Mouse (Mus musculus): ENCODE measurements around the gene Panx1. TPM values are rescaled to one million over a fixed set of nuclear protein-coding genes. Genes with fewer than 3 reads are reported as not detected.

Panx1 gene
- polyA plus RNA-seq, 1 experiment, result 18.5 TPM

- no peak overlapping the region for H3K4me3 ChIP-seq (replicated peaks; ENCODE audit: insufficient read depth, low read depth, low read length)
- H3K27ac ChIP-seq (ENCODE audit: insufficient read depth, low read length), result no peak overlapping the region
- no peaks in the 10 kb centered on the region for H3K27me3 ChIP-seq (ENCODE audit: control insufficient read depth, insufficient read depth, low read length)
- TF ChIP-seq POLR2A (IDR thresholded peaks at IDR 0.05; ENCODE audit: borderline replicate concordance, insufficient read depth, low read length) (no peak), CTCF (IDR thresholded peaks at IDR 0.05; ENCODE audit: borderline replicate concordance, insufficient read depth, low read depth, low read length) (no peak)
- no peak for DNase-seq
- H3K4me1 ChIP-seq (ENCODE audit: control insufficient read depth, insufficient read depth, low read length), result no peaks in the 10 kb centered on the region
- whole genome bisulfite sequencing, result 87% methylated on average over 7 of the region's 7 CpGs
These were observed 10.6 kb downstream of the Panx1 start for GRCm38 (mm10) chr9:15034546-15035273.

- no peak for DNase-seq
- no peaks in the 10 kb centered on the region for H3K4me1 ChIP-seq (ENCODE audit: control insufficient read depth, insufficient read depth, low read length)
- H3K27me3 ChIP-seq (ENCODE audit: control insufficient read depth, insufficient read depth, low read length), result no peaks in the 10 kb centered on the region
- TF ChIP-seq CTCF (IDR thresholded peaks at IDR 0.05; ENCODE audit: borderline replicate concordance, insufficient read depth, low read depth, low read length) (peak; percentile 21; the same call in 1 of the 2 replicates), POLR2A (IDR thresholded peaks at IDR 0.05; ENCODE audit: borderline replicate concordance, insufficient read depth, low read length) (no peak)
- no peak overlapping the region for H3K4me3 ChIP-seq (replicated peaks; ENCODE audit: insufficient read depth, low read depth, low read length)
- 66% methylated on average over 5 of the region's 5 CpGs for WGBS
- H3K27ac ChIP-seq (ENCODE audit: insufficient read depth, low read length), result no peak overlapping the region
These were observed 11.6 kb downstream of the Panx1 start for GRCm38 (mm10) chr9:15033568-15034160.

- H3K4me1 ChIP-seq (ENCODE audit: control insufficient read depth, insufficient read depth, low read length), result no peaks in the 10 kb centered on the region
- no peak overlapping the region for H3K27ac ChIP-seq (ENCODE audit: insufficient read depth, low read length)
- TF ChIP-seq CTCF (IDR thresholded peaks at IDR 0.05; ENCODE audit: borderline replicate concordance, insufficient read depth, low read depth, low read length), result no peak
- no peak for TF ChIP-seq POLR2A (IDR thresholded peaks at IDR 0.05; ENCODE audit: borderline replicate concordance, insufficient read depth, low read length)
- H3K27me3 ChIP-seq (ENCODE audit: control insufficient read depth, insufficient read depth, low read length), result no peaks in the 10 kb centered on the region
- no peak overlapping the region for H3K4me3 ChIP-seq (replicated peaks; ENCODE audit: insufficient read depth, low read depth, low read length)
- 74% methylated on average over 4 of the region's 4 CpGs for WGBS
- DNase-seq, result no peak
These were observed 12.5 kb downstream of the Panx1 start for GRCm38 (mm10) chr9:15032797-15033196.

GRCm38 (mm10) chr9:15030771-15031170, 14.5 kb downstream of the Panx1 start:
- peak; percentile 69 to 71 for DNase-seq
- no peak overlapping the region for H3K4me3 ChIP-seq (replicated peaks; ENCODE audit: insufficient read depth, low read depth, low read length)
- TF ChIP-seq POLR2A (IDR thresholded peaks at IDR 0.05; ENCODE audit: borderline replicate concordance, insufficient read depth, low read length), result no peak
- TF ChIP-seq CTCF (IDR thresholded peaks at IDR 0.05; ENCODE audit: borderline replicate concordance, insufficient read depth, low read depth, low read length), result no peak
- no peaks in the 10 kb centered on the region for H3K4me1 ChIP-seq (ENCODE audit: control insufficient read depth, insufficient read depth, low read length)
- no peak overlapping the region for H3K27ac ChIP-seq (ENCODE audit: insufficient read depth, low read length)
- 31% methylated on average over 8 of the region's 8 CpGs for WGBS
- no peaks in the 10 kb centered on the region for H3K27me3 ChIP-seq (ENCODE audit: control insufficient read depth, insufficient read depth, low read length)

- Histone ChIP-seq H3K4me3 (replicated peaks; ENCODE audit: insufficient read depth, low read depth, low read length) (no peak overlapping the region), H3K27ac (ENCODE audit: insufficient read depth, low read length) (no peak overlapping the region), H3K4me1 (ENCODE audit: control insufficient read depth, insufficient read depth, low read length) (no peaks in the 10 kb centered on the region), H3K27me3 (ENCODE audit: control insufficient read depth, insufficient read depth, low read length) (no peaks in the 10 kb centered on the region)
- 64% methylated on average over 5 of the region's 5 CpGs for WGBS
- peak in 1 of 2 experiments; percentile 19 for DNase-seq
- TF ChIP-seq POLR2A (IDR thresholded peaks at IDR 0.05; ENCODE audit: borderline replicate concordance, insufficient read depth, low read length) (no peak), CTCF (IDR thresholded peaks at IDR 0.05; ENCODE audit: borderline replicate concordance, insufficient read depth, low read depth, low read length) (peak; percentile 61)
These were observed 16.1 kb downstream of the Panx1 start for GRCm38 (mm10) chr9:15029025-15029727.

- 73% methylated on average over 3 of the region's 3 CpGs for WGBS
- no peaks in the 10 kb centered on the region for H3K4me1 ChIP-seq (ENCODE audit: control insufficient read depth, insufficient read depth, low read length)
- no peak for DNase-seq
- no peak overlapping the region for H3K4me3 ChIP-seq (replicated peaks; ENCODE audit: insufficient read depth, low read depth, low read length)
- no peak for TF ChIP-seq CTCF (IDR thresholded peaks at IDR 0.05; ENCODE audit: borderline replicate concordance, insufficient read depth, low read depth, low read length)
- TF ChIP-seq POLR2A (IDR thresholded peaks at IDR 0.05; ENCODE audit: borderline replicate concordance, insufficient read depth, low read length), result no peak
- H3K27me3 ChIP-seq (ENCODE audit: control insufficient read depth, insufficient read depth, low read length), result no peaks in the 10 kb centered on the region
- no peak overlapping the region for H3K27ac ChIP-seq (ENCODE audit: insufficient read depth, low read length)
These were observed 17.6 kb downstream of the Panx1 start for GRCm38 (mm10) chr9:15027725-15028124.

- H3K27me3 ChIP-seq (ENCODE audit: control insufficient read depth, insufficient read depth, low read length), result no peaks in the 10 kb centered on the region
- no peak overlapping the region for H3K4me3 ChIP-seq (replicated peaks; ENCODE audit: insufficient read depth, low read depth, low read length)
- no peak overlapping the region for H3K27ac ChIP-seq (ENCODE audit: insufficient read depth, low read length)
- peaks cover 14% of the 10 kb centered on the region for H3K4me1 ChIP-seq (ENCODE audit: control insufficient read depth, insufficient read depth, low read length)
- no peak for TF ChIP-seq POLR2A (IDR thresholded peaks at IDR 0.05; ENCODE audit: borderline replicate concordance, insufficient read depth, low read length)
- TF ChIP-seq CTCF (IDR thresholded peaks at IDR 0.05; ENCODE audit: borderline replicate concordance, insufficient read depth, low read depth, low read length), result no peak
- DNase-seq, result no peak
- 100% methylated on average over 1 of the region's 1 CpGs for WGBS
These were observed 22.2 kb downstream of the Panx1 start for GRCm38 (mm10) chr9:15023049-15023448.

All from cerebellum, adult 2 months (tissue).